Mouse (Mus musculus) cortical plate, adult 2 months (tissue): Measurements from ENCODE around the gene Nfkb1. TPM values are rescaled to one million over a fixed set of nuclear protein-coding genes. Genes with fewer than 3 reads are reported as not detected.

Experiments used
- H3K27ac ChIP-seq: fragments of 200-500 bp; 2 replicates; pipeline ENCODE4 v1.5.1; 2012; ENCODE audit warnings: low read length, control low read depth, inconsistent platforms; ENCODE audit not compliant: insufficient read depth
- H3K4me1 ChIP-seq: fragments of 200-500 bp; 2 replicates; pipeline ENCODE4 v1.6.1; 2011; ENCODE audit warnings: low read length; ENCODE audit not compliant: control insufficient read depth, insufficient read depth
- H3K4me3 ChIP-seq: fragments of 200-500 bp; 2 replicates; pipeline ENCODE4 v1.5.1; 2011; ENCODE audit warnings: mild to moderate bottlenecking, low read length, control low read depth; ENCODE audit not compliant: insufficient read depth
- CTCF ChIP-seq: fragments of 200-500 bp; IDR thresholded peaks from 2 replicates; pipeline ENCODE4 v1.5.1; 2011; ENCODE audit warnings: mild to moderate bottlenecking, control low read depth, low read length; ENCODE audit not compliant: insufficient read depth; ENCODE audit errors: extremely low read depth
- POLR2A ChIP-seq: fragments of 200-500 bp; IDR thresholded peaks from 2 replicates; pipeline ENCODE4 v1.6.1; 2011; ENCODE audit warnings: mild to moderate bottlenecking, low read length, control low read depth; ENCODE audit not compliant: insufficient read depth; ENCODE audit errors: extremely low read depth
- polyA plus RNA-seq: library from polyadenylated mRNA; depleted of rRNA; stranded (reverse); fragments of >200 nt; gene quantifications from 2 replicates; pipeline ENCODE4 v1.2.3, GENCODE M21; 2012

Nfkb1 gene
- polyA plus RNA-seq, 1 experiment: 22.3 TPM

DNA sequence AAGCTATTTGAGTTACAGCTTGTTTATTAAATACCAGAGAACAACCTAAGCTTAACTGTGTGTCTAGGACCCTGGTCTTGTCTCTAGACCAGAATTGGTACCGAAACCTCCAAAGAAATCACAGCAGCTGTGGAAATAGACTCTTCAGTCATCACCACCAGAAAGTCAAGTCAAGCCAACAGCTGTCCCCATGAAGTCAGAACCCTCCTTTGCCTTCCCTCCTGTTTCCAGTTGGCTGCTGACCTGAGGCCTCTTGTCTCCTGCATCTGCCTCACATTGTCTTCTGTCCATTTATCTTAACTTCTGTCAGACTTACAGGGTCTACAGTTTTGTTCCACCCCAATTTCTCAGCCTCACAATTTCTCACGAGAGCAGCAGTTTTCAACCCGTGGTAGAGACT is 57.1 kb downstream of the Nfkb1 start:
- Histone ChIP-seq H3K27ac (no peak overlapping the region), H3K4me3 (no peak overlapping the region), H3K4me1 (no peaks in the 10 kb centered on the region)
- TF ChIP-seq CTCF: no peak
- TF ChIP-seq POLR2A: no peak

DNA sequence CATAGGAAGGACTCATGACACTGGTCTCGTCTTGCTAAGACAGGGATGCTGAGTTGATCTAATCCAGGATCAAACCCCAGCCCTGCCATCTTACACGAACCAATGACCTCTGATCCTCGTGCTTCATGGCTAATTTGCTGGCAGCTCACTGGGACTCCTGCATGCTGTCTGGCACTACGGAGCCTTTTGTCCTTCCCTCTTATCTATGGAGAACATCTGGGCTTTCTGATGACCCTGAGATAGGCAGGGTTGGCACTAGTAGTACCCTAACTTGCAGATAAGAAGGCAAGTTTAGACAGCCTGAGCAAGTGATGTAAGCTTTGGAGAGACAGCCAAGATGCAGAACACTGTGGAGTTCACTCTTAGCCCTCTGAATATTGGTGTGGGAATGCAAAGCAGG is 59.5 kb downstream of the Nfkb1 start:
- TF ChIP-seq POLR2A (no peak), CTCF (no peak)
- Histone ChIP-seq H3K4me3 (no peak overlapping the region), H3K4me1 (no peaks in the 10 kb centered on the region), H3K27ac (no peak overlapping the region)

DNA sequence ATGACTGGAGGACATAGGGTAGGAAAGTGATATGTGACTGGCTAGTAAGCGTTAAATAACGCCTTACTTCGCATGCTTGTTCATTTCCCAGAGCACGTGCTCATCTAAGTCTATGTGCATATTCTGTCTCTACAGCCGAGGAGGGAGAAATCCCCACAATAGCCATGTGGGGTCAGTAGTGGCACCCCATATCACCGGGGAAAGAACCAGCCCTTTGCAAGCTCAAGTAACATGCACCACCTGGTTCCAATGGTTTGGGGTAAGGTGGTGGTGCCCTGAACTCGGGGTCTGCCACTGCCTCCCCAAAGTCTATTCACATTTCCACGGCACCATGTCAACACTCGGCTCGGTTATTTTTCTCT is 60.3 kb downstream of the Nfkb1 start:
- TF ChIP-seq POLR2A (no peak), CTCF (peak; percentile 42)
- Histone ChIP-seq H3K4me3 (no peak overlapping the region), H3K4me1 (no peaks in the 10 kb centered on the region), H3K27ac (no peak overlapping the region)

DNA sequence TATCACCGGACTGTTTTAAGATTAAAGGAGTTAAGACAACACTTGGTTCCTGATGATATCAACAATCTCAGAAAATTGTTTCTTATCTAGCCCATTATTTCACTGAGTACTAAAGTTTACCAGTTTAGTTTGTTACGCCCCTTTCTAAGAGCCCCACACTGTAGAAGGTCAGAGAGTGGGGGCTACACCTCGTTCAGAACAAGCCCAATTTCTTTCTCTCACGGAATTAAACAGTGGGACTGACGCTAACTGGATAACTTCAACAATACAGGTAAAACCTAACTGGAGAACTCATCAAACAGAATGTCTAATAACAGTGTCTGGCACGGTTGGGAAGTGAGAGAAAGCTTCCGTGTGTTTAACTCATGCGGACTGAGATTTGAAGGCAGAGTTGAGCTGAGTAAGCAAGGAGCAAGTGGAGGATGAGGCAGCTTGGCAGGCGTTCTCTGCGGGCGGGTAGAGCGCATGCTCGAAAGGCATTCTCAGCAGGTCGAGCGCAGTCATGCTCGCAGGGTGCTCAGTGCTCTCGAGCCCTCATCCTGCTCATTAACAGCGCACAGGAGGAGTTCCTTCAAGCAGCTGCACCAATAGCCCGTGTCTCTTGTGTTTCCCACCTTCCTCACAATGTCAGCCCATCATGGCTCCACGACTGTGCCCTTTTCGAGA is 60.8 kb downstream of the Nfkb1 start:
- Histone ChIP-seq H3K4me3 (no peak overlapping the region), H3K4me1 (no peaks in the 10 kb centered on the region), H3K27ac (no peak overlapping the region)
- TF ChIP-seq CTCF (no peak), POLR2A (peak; percentile 10; the same call in 1 of the 2 replicates)

DNA sequence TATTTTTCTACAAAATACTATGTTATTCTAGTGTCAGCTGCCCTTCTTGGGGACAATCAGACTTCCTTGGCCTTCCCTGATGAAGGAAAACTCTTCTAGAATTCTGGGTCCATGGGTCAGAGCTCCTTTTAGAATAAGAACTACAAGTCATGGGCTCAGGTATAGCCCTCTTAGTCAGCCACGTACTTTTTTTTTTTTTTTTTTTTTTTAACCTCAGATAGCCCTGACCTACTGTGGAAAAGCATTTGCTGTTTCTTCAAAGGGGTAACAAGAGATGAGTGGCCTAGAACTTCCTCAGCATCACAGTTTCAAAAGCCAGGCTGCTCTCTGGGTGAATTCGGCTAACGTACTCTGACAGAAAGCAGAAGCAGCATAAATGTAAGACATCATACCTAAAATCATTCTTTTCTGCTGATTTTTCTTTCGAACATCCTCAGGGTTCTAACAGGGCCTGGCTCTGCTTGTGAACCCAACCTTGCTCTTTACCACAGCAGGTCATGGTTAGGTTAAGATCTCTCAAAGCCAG is 61.5 kb downstream of the Nfkb1 start:
- Histone ChIP-seq H3K27ac (no peak overlapping the region), H3K4me3 (no peak overlapping the region), H3K4me1 (no peaks in the 10 kb centered on the region)
- TF ChIP-seq CTCF: no peak
- TF ChIP-seq POLR2A: no peak

DNA sequence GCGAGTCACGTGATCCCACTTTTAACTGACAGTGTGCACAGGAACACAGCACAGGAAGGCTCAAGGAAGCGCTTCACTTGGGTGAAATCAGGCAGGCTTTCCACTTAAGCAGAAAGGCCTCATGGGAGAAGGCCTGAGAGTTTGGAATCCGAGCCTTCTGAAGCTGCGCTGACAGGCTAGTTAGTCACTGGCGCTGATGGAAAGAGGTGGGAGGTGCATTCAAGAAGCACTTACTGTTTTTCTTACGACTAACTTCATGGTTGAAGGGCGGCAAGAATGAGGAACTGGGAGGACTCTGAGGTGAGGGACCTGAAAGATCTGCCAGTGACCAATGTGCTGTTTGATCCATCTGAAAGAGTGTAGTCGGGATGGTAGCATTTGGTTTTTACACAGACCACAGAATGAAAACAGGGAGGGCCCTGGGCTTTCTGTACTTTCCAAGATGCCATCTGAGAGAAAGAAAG is 62.6 kb downstream of the Nfkb1 start:
- TF ChIP-seq POLR2A: no peak
- no peak for TF ChIP-seq CTCF
- H3K4me3 ChIP-seq: no peak overlapping the region
- no peaks in the 10 kb centered on the region for H3K4me1 ChIP-seq
- no peak overlapping the region for H3K27ac ChIP-seq

DNA sequence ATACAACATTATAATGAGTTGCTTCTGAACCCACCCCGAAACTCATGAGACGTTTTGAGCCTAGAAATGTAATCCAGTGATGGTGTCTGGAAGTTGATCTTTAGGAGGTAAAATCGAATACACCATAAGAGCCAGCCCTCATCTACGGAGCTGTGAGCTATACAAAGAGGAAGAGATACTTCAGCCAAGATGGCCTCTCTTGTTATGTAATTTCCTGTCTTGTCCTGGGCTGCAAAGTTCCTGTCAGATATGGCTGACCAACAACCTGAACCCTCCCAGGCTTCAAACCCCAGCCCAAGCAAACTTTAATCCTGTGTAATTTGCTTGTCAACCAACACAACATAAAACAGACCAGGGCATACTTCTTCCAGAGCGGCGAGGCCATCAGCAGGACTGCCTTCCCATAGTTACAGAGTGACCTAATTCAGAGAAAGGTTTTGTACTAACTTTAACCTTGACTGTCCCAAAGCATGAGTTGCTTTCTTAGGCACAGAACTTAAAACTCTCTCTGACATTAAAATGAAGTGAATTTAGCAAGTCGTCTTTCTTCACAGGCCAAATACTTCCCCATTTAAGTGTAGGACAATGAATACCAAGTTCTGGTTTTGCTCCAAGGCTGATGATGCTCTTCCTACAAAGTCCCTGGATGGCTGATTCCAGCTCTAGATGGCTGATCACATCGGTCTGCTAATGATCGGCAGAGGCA is 63.2 kb downstream of the Nfkb1 start:
- Histone ChIP-seq H3K4me1 (no peaks in the 10 kb centered on the region), H3K27ac (no peak overlapping the region), H3K4me3 (no peak overlapping the region)
- no peak for TF ChIP-seq CTCF
- TF ChIP-seq POLR2A: no peak

DNA sequence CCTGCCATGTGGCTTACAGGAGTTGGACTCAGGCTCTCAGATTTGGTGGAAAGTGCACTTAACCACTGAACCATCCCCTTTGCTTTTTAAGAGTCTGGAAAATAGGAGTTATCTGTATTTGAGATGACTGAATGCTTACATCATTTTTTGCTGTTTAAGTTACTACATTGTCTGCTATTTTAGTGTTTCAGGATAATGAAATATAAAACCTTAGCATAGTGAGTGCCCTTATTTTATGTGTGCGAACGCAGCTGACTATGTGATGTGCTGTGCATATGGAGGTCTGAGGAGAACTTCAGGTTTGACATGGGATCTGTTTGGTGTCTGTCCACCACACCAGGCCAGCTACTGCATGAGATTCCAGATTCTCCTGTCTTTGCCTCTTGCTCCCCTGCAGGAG is 66.1 kb downstream of the Nfkb1 start:
- no peak for TF ChIP-seq POLR2A
- no peak for TF ChIP-seq CTCF
- H3K4me1 ChIP-seq: no peaks in the 10 kb centered on the region
- H3K27ac ChIP-seq: no peak overlapping the region
- H3K4me3 ChIP-seq: no peak overlapping the region

DNA sequence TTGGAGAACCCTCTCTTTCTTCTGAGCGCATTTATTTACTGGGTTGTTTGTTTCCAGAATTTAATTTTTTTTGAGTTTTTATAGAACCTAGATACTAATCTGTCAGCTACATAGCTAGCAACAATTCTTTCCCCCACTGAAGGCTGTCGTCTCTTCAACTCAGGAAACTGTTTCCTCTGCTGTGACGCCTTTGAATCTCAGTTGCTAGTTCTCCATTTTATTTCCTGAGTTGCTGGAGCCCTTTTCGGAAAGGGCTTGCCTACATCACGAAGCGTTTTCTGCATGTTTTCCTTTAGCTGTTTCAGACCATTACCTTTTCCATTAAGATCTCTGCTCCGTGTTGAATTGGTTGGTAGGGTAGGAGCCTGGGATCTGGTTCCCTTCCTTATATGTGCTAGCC is 74.6 kb downstream of the Nfkb1 start:
- Histone ChIP-seq H3K27ac (no peak overlapping the region), H3K4me1 (no peaks in the 10 kb centered on the region), H3K4me3 (no peak overlapping the region)
- no peak for TF ChIP-seq POLR2A
- TF ChIP-seq CTCF: no peak

DNA sequence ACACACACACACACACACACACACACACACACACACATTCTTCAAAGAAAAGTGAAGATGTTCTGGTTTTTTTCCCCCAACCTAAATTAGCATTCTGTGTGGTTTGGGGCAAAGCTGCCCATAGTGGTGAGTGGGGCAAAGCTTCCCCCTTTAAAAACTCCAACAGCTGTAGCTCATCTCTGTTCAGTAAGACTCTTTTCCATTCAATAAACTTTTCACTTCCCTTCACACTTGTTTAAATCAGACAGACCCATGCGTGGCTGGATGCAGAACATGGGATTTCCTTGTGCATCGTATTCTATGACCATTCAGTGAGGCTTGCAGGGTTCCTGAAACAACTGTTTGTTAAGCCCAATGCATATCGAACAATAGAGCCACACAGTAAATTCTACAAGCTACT is 77.0 kb downstream of the Nfkb1 start:
- H3K4me1 ChIP-seq: peaks cover 4% of the 10 kb centered on the region; the same call in 1 of the 2 replicates
- no peak overlapping the region for H3K4me3 ChIP-seq
- no peak for TF ChIP-seq POLR2A
- TF ChIP-seq CTCF: no peak
- no peak overlapping the region for H3K27ac ChIP-seq

DNA sequence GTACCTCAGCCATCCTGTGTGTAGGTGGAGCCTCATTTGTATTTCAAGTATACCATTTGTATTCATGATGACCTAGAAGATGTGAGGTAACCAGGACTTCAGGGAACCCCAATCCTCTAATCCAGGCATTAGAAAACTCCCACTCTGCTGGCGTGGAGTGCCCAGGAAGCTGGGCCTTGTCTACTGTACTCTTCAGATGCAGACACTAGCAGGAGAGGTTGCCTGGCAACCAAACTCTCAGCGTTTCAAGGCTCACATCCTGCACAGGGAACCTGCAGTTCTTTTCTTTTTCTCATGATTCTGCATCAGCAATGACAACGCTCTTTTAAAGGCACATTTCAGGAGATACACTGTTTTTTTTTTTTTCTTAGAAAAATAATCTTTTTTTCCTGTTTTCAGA is 81.1 kb downstream of the Nfkb1 start:
- TF ChIP-seq POLR2A: no peak
- no peak for TF ChIP-seq CTCF
- Histone ChIP-seq H3K27ac (peak overlapping the region; percentile 49; the same call in 1 of the 2 replicates), H3K4me3 (no peak overlapping the region), H3K4me1 (peaks cover 6% of the 10 kb centered on the region; the same call in 1 of the 2 replicates)
